Mouse (Mus musculus) layer of hippocampus, postnatal 10 days (tissue): ENCODE data around the gene Jam3. TPM values are rescaled to one million over a fixed set of nuclear protein-coding genes. Genes with fewer than 3 reads are reported as not detected.

Experiments
- total RNA-seq, 2 experiments: library from RNA; stranded (reverse); gene quantifications; 2 replicates each; pipeline ENCODE4 v1.2.3; 2021

Gene Jam3
- total RNA-seq, 2 experiments from 2014 or later: 24.3 to 26.5 TPM

Other genes starting within 250 kb of the Jam3 start
- gene Gm1110, start 232.3 kb downstream of the Jam3 start, total RNA-seq: under 1 TPM; 0.20 to 0.23 TPM
- gene Acad8, start 155.9 kb downstream of the Jam3 start, total RNA-seq: 10 to 100 TPM; 30.6 to 33.3 TPM
- 10 to 100 TPM; 85.2 to 87.8 TPM for gene Thyn1, start 155.7 kb downstream of the Jam3 start, total RNA-seq
- gene Vps26b, start 125.4 kb downstream of the Jam3 start, total RNA-seq: 100 to 1,000 TPM; 120 to 122 TPM
- 10 to 100 TPM; 17.4 to 20.2 TPM for gene Ncapd3, start 125.2 kb downstream of the Jam3 start, total RNA-seq
- gene Igsf9b, start 143.8 kb upstream of the Jam3 start, total RNA-seq: 10 to 100 TPM; 72.4 to 80.8 TPM
- not detected for gene Spata19, start 241.4 kb upstream of the Jam3 start, total RNA-seq